Mouse (Mus musculus): ENCODE data around the gene Tbc1d15. TPM values are rescaled to one million over a fixed set of nuclear protein-coding genes. Genes with fewer than 3 reads are reported as not detected.

Gene Tbc1d15
- polyA plus RNA-seq (2014; fragmentation: Nextera tagmentation; extraction: Ambion mirVana) = 64.1 and 66.1 TPM in 2 replicates

GRCm38 (mm10) chr10:115251088-115251934 is at the start of gene Tbc1d15:
Gene Tbc1d15, minus strand, starts transcription at chr10:115251467.
- Histone ChIP-seq H3K36me3 (ENCODE audit: control insufficient read depth, insufficient read depth, low read length) (no peaks in the 10 kb centered on the region), H3K4me3 (ENCODE audit: low read depth, low read length) (peak within 1 kb of the TSS; percentile 73), H3K27ac (ENCODE audit: low read depth) (peak within 1 kb of the TSS; percentile 47), H3K4me2 (ENCODE audit: low read length) (peak within 1 kb of the TSS; percentile 89), H3K4me1 (replicated peaks; ENCODE audit: control insufficient read depth, insufficient read depth, low read length) (peaks cover 7% of the 10 kb centered on the region), H3K27me3 (replicated peaks; ENCODE audit: control insufficient read depth, insufficient read depth, low read length) (no peaks in the 10 kb centered on the region), H3K9me3 (ENCODE audit: control insufficient read depth, low read length) (no peaks in the 10 kb centered on the region), H3K9ac (ENCODE audit: low read length) (peak within 1 kb of the TSS; percentile 78)
- WGBS = under 1% methylated on average over 65 of the region's 67 CpGs
- DNase-seq (ENCODE audit: low spot score) (peak; percentile 98), ATAC-seq (replicated peaks; ENCODE audit: low FRiP score, low TSS enrichment, low read depth) (peak; percentile 95)

- no peak for DNase-seq (ENCODE audit: low spot score)
- Histone ChIP-seq H3K9me3 (ENCODE audit: control insufficient read depth, low read length) (no peaks in the 10 kb centered on the region), H3K4me2 (ENCODE audit: low read length) (no peak overlapping the region), H3K36me3 (ENCODE audit: control insufficient read depth, insufficient read depth, low read length) (peaks cover 53% of the 10 kb centered on the region), H3K4me3 (ENCODE audit: low read depth, low read length) (no peak overlapping the region), H3K9ac (ENCODE audit: low read length) (no peak overlapping the region), H3K27me3 (replicated peaks; ENCODE audit: control insufficient read depth, insufficient read depth, low read length) (no peaks in the 10 kb centered on the region), H3K4me1 (replicated peaks; ENCODE audit: control insufficient read depth, insufficient read depth, low read length) (no peaks in the 10 kb centered on the region), H3K27ac (ENCODE audit: low read depth) (no peak overlapping the region)
- no peak for ATAC-seq (replicated peaks; ENCODE audit: low FRiP score, low TSS enrichment, low read depth)
- WGBS = 87% methylated on average over 4 of the region's 4 CpGs
Measured at GRCm38 (mm10) chr10:115298683-115299082, 47.4 kb upstream of the Tbc1d15 start.

- Histone ChIP-seq H3K36me3 (ENCODE audit: control insufficient read depth, insufficient read depth, low read length) (peaks cover 64% of the 10 kb centered on the region), H3K4me3 (ENCODE audit: low read depth, low read length) (no peak overlapping the region), H3K27me3 (replicated peaks; ENCODE audit: control insufficient read depth, insufficient read depth, low read length) (no peaks in the 10 kb centered on the region), H3K9ac (ENCODE audit: low read length) (no peak overlapping the region), H3K9me3 (ENCODE audit: control insufficient read depth, low read length) (no peaks in the 10 kb centered on the region), H3K4me2 (ENCODE audit: low read length) (no peak overlapping the region), H3K27ac (ENCODE audit: low read depth) (no peak overlapping the region), H3K4me1 (replicated peaks; ENCODE audit: control insufficient read depth, insufficient read depth, low read length) (no peaks in the 10 kb centered on the region)
- WGBS = 89% methylated on average over 5 of the region's 5 CpGs
- DNase-seq (ENCODE audit: low spot score) (no peak), ATAC-seq (replicated peaks; ENCODE audit: low FRiP score, low TSS enrichment, low read depth) (no peak)
Measured at GRCm38 (mm10) chr10:115297582-115297981, 46.3 kb upstream of the Tbc1d15 start.

- Histone ChIP-seq H3K27me3 (replicated peaks; ENCODE audit: control insufficient read depth, insufficient read depth, low read length) (no peaks in the 10 kb centered on the region), H3K9me3 (ENCODE audit: control insufficient read depth, low read length) (no peaks in the 10 kb centered on the region), H3K27ac (ENCODE audit: low read depth) (no peak overlapping the region), H3K36me3 (ENCODE audit: control insufficient read depth, insufficient read depth, low read length) (peaks cover 72% of the 10 kb centered on the region), H3K4me1 (replicated peaks; ENCODE audit: control insufficient read depth, insufficient read depth, low read length) (no peaks in the 10 kb centered on the region), H3K4me3 (ENCODE audit: low read depth, low read length) (no peak overlapping the region), H3K4me2 (ENCODE audit: low read length) (no peak overlapping the region), H3K9ac (ENCODE audit: low read length) (no peak overlapping the region)
- WGBS = 74% methylated on average over 9 of the region's 9 CpGs
- ATAC-seq (replicated peaks; ENCODE audit: low FRiP score, low TSS enrichment, low read depth) = no peak
- DNase-seq (ENCODE audit: low spot score) = peak; percentile 49
Measured at GRCm38 (mm10) chr10:115296401-115296935, 45.2 kb upstream of the Tbc1d15 start.

- 97% methylated on average over 3 of the region's 3 CpGs for WGBS
- no peak for ATAC-seq (replicated peaks; ENCODE audit: low FRiP score, low TSS enrichment, low read depth)
Measured at GRCm38 (mm10) chr10:115295162-115295561, 43.9 kb upstream of the Tbc1d15 start.

GRCm38 (mm10) chr10:115294715-115295114 is 43.4 kb upstream of the Tbc1d15 start:
- H3K9me3 ChIP-seq (ENCODE audit: control insufficient read depth, low read length) = no peaks in the 10 kb centered on the region
- no peak overlapping the region for H3K27ac ChIP-seq (ENCODE audit: low read depth)
- H3K4me3 ChIP-seq (ENCODE audit: low read depth, low read length) = no peak overlapping the region
- no peaks in the 10 kb centered on the region for H3K27me3 ChIP-seq (replicated peaks; ENCODE audit: control insufficient read depth, insufficient read depth, low read length)
- 96% methylated on average over 7 of the region's 7 CpGs for WGBS
- H3K9ac ChIP-seq (ENCODE audit: low read length) = no peak overlapping the region
- H3K4me2 ChIP-seq (ENCODE audit: low read length) = no peak overlapping the region
- H3K36me3 ChIP-seq (ENCODE audit: control insufficient read depth, insufficient read depth, low read length) = peaks cover 71% of the 10 kb centered on the region
- no peaks in the 10 kb centered on the region for H3K4me1 ChIP-seq (replicated peaks; ENCODE audit: control insufficient read depth, insufficient read depth, low read length)
- ATAC-seq (replicated peaks; ENCODE audit: low FRiP score, low TSS enrichment, low read depth) (no peak), DNase-seq (ENCODE audit: low spot score) (peak; percentile 13)

More at GRCm38 (mm10) chr10:115295162-115295561, 43.9 kb upstream of the Tbc1d15 start:
- Histone ChIP-seq H3K27me3 (replicated peaks; ENCODE audit: control insufficient read depth, insufficient read depth, low read length) (no peaks in the 10 kb centered on the region), H3K27ac (ENCODE audit: low read depth) (no peak overlapping the region), H3K4me2 (ENCODE audit: low read length) (no peak overlapping the region), H3K4me1 (replicated peaks; ENCODE audit: control insufficient read depth, insufficient read depth, low read length) (no peaks in the 10 kb centered on the region), H3K9me3 (ENCODE audit: control insufficient read depth, low read length) (no peaks in the 10 kb centered on the region), H3K4me3 (ENCODE audit: low read depth, low read length) (no peak overlapping the region), H3K36me3 (ENCODE audit: control insufficient read depth, insufficient read depth, low read length) (peaks cover 71% of the 10 kb centered on the region), H3K9ac (ENCODE audit: low read length) (no peak overlapping the region)
- DNase-seq (ENCODE audit: low spot score) = peak; percentile 41

- H3K4me2 ChIP-seq (ENCODE audit: low read length) = no peak overlapping the region
- H3K4me1 ChIP-seq (replicated peaks; ENCODE audit: control insufficient read depth, insufficient read depth, low read length) = no peaks in the 10 kb centered on the region
- ATAC-seq (replicated peaks; ENCODE audit: low FRiP score, low TSS enrichment, low read depth) = no peak
- H3K4me3 ChIP-seq (ENCODE audit: low read depth, low read length) = no peak overlapping the region
- H3K9ac ChIP-seq (ENCODE audit: low read length) = no peak overlapping the region
- H3K36me3 ChIP-seq (ENCODE audit: control insufficient read depth, insufficient read depth, low read length) = peaks cover 69% of the 10 kb centered on the region
- no peaks in the 10 kb centered on the region for H3K27me3 ChIP-seq (replicated peaks; ENCODE audit: control insufficient read depth, insufficient read depth, low read length)
- 95% methylated on average over 7 of the region's 7 CpGs for WGBS
- peak; percentile 31 for DNase-seq (ENCODE audit: low spot score)
- no peak overlapping the region for H3K27ac ChIP-seq (ENCODE audit: low read depth)
- H3K9me3 ChIP-seq (ENCODE audit: control insufficient read depth, low read length) = no peaks in the 10 kb centered on the region
Measured at GRCm38 (mm10) chr10:115293946-115294345, 42.7 kb upstream of the Tbc1d15 start.

- H3K27ac ChIP-seq (ENCODE audit: low read depth) = no peak overlapping the region
- DNase-seq (ENCODE audit: low spot score) (no peak), ATAC-seq (replicated peaks; ENCODE audit: low FRiP score, low TSS enrichment, low read depth) (no peak)
- no peaks in the 10 kb centered on the region for H3K27me3 ChIP-seq (replicated peaks; ENCODE audit: control insufficient read depth, insufficient read depth, low read length)
- H3K4me3 ChIP-seq (ENCODE audit: low read depth, low read length) = no peak overlapping the region
- no peak overlapping the region for H3K9ac ChIP-seq (ENCODE audit: low read length)
- 93% methylated on average over 9 of the region's 9 CpGs for WGBS
- no peaks in the 10 kb centered on the region for H3K4me1 ChIP-seq (replicated peaks; ENCODE audit: control insufficient read depth, insufficient read depth, low read length)
- peaks cover 84% of the 10 kb centered on the region for H3K36me3 ChIP-seq (ENCODE audit: control insufficient read depth, insufficient read depth, low read length)
- H3K4me2 ChIP-seq (ENCODE audit: low read length) = no peak overlapping the region
- H3K9me3 ChIP-seq (ENCODE audit: control insufficient read depth, low read length) = no peaks in the 10 kb centered on the region
Measured at GRCm38 (mm10) chr10:115290671-115291070, 39.4 kb upstream of the Tbc1d15 start.
